In genomic region chrX:169861194-169861720, GRCm38 (mm10) we compare ENCODE assay signal across 21 mouse cellular contexts.
DNase-seq lines count a peak whose midpoint lies in the region; ATAC-seq and TF ChIP-seq lines count a peak whose summit lies in the region.
"Had no signal": no experiment of that assay in that cellular context is flagged by ENCODE, and none has a peak within 500 bp of the region (broad histone marks: within the 10 kb centered on the region; RNA-seq: fewer than 3 reads in every experiment).

No protein-coding gene starts in this region.

- WGBS in lung, embryonic 15.5 days, result 22% methylated on average over 2 of the region's 2 CpGs

- H3K4me2 ChIP-seq in lung, embryonic 15.5 days, result no peak overlapping the region
- H3K4me2 ChIP-seq: heart, embryonic 11.5 days; hindbrain, embryonic 12.5 days; hindbrain, embryonic 15.5 days had no signal

- no peak for DNase-seq in lung, adult 18-20 months
- DNase-seq in 3T3-L1 (ENCODE audit: low read depth, low spot score), result peak; percentile 63
- DNase-seq in natural killer cell, adult 2 months (ENCODE audit: low spot score in 2 of 2), result no peak
- DNase-seq in cerebellum, adult 11-12 months, result no peak
- DNase-seq: adrenal gland, adult 8-10 months; adrenal gland, postnatal 25 days; cerebellum, adult 18-20 months; cerebellum, adult 9-10 months; cerebellum, postnatal 14 days; forebrain, postnatal 0 days; gastrocnemius, adult 2 months; gastrocnemius, postnatal 14 days; heart, adult 11 months had no signal

- no peak overlapping the region for H3K9ac ChIP-seq in lung, embryonic 15.5 days
- H3K9ac ChIP-seq: forebrain, postnatal 0 days; hindbrain, embryonic 12.5 days; hindbrain, embryonic 15.5 days had no signal

- no peak for ATAC-seq in lung, embryonic 15.5 days (ENCODE audit: borderline replicate concordance, extremely low read depth, low FRiP score, low TSS enrichment)
- ATAC-seq: activated CD4-positive, CD25-positive, alpha-beta regulatory T cell, adult 4 months; CD4-positive, CD25-positive, alpha-beta regulatory T cell, adult 4 months; forebrain, embryonic 14.5 days; forebrain, postnatal 0 days had no signal

- no peaks in the 10 kb centered on the region for H3K4me1 ChIP-seq in lung, embryonic 15.5 days
- no peaks in the 10 kb centered on the region for H3K4me1 ChIP-seq in embryonic fibroblast, embryonic 13.5 days (ENCODE audit: control insufficient read depth, insufficient read depth, low read length)
- H3K4me1 ChIP-seq: hindbrain, embryonic 12.5 days; hindbrain, embryonic 15.5 days had no signal

- H3K9me3 ChIP-seq in lung, embryonic 15.5 days, result no peaks in the 10 kb centered on the region
- H3K9me3 ChIP-seq: hindbrain, embryonic 12.5 days; hindbrain, embryonic 15.5 days had no signal

- H3K27me3 ChIP-seq in lung, embryonic 15.5 days, result no peaks in the 10 kb centered on the region; the same call in 1 of the 2 replicates

- TF ChIP-seq POLR2A in embryonic fibroblast, embryonic 13.5 days (IDR thresholded peaks at IDR 0.05; ENCODE audit: low read depth, low read length), result no peak

- TF ChIP-seq CTCF in embryonic fibroblast, embryonic 13.5 days (IDR thresholded peaks at IDR 0.05; ENCODE audit: borderline replicate concordance, insufficient read depth, low read length), result no peak

- no peaks in the 10 kb centered on the region for H3K36me3 ChIP-seq in lung, embryonic 15.5 days
- H3K36me3 ChIP-seq: hindbrain, embryonic 12.5 days; hindbrain, embryonic 15.5 days had no signal

- H3K27ac ChIP-seq in lung, embryonic 15.5 days, result peak overlapping the region; percentile 37
- peak overlapping the region; percentile 92 for H3K27ac ChIP-seq in embryonic fibroblast, embryonic 13.5 days (ENCODE audit: insufficient read depth, low read length)
- H3K27ac ChIP-seq: gastrocnemius, adult 2 months; hindbrain, embryonic 12.5 days; hindbrain, embryonic 15.5 days had no signal

- H3K4me3 ChIP-seq in lung, embryonic 15.5 days, result no peak overlapping the region
- no peak overlapping the region for H3K4me3 ChIP-seq in embryonic fibroblast, embryonic 13.5 days (ENCODE audit: insufficient read depth, low read length)
- H3K4me3 ChIP-seq: gastrocnemius, adult 2 months; hindbrain, embryonic 12.5 days; hindbrain, embryonic 15.5 days had no signal
